Mouse (Mus musculus) embryonic facial prominence, embryonic 10.5 days (tissue): ENCODE results near the gene Plcd3. TPM values are rescaled to one million over a fixed set of nuclear protein-coding genes. Genes with fewer than 3 reads are reported as not detected.

Source experiments
- DNase-seq: peaks from one replicate; pipeline ENCODE4 v3.0.0-alpha.2; 2017; ENCODE audit warnings: low spot score
- H3K27ac ChIP-seq: fragments of 300-500 bp; sonication (generic); replicated peaks from 2 replicates; pipeline ENCODE4 v1.5.1; 2016; ENCODE audit warnings: mild to moderate bottlenecking
- H3K27me3 ChIP-seq: fragments of 300-500 bp; sonication (generic); replicated peaks from 2 replicates; pipeline ENCODE4 v1.6.1; 2016; ENCODE audit warnings: low read depth, mild to moderate bottlenecking; ENCODE audit not compliant: poor library complexity, severe bottlenecking
- H3K36me3 ChIP-seq: fragments of 300-500 bp; sonication (generic); replicated peaks from 2 replicates; pipeline ENCODE4 v1.6.1; 2016; ENCODE audit warnings: mild to moderate bottlenecking, moderate library complexity
- H3K4me1 ChIP-seq: fragments of 300-500 bp; sonication (generic); 2 replicates; pipeline ENCODE4 v1.6.1; 2016
- H3K4me3 ChIP-seq: fragments of 300-500 bp; sonication (generic); 2 replicates; pipeline ENCODE4 v1.5.1; 2016; ENCODE audit warnings: mild to moderate bottlenecking, moderate library complexity
- H3K9me3 ChIP-seq: fragments of 300-500 bp; sonication (generic); 2 replicates; pipeline ENCODE4 v1.6.1; 2016; ENCODE audit warnings: mild to moderate bottlenecking
- WGBS: fragments of 180-500 bp; shearing (Covaris S2); methylation state at CpG from one replicate; pipeline ENCODE4 v1.1.7; 2016; 5-methylcytosine and 5-hydroxymethylcytosine counted together
- polyA plus RNA-seq: library from polyadenylated mRNA; unstranded; fragments of >200 nt; fragmentation: Nextera tagmentation; extraction: Ambion mirVana; gene quantifications from 2 replicates; pipeline ENCODE4 v1.2.1, GENCODE M21; 2016

Plcd3 gene
- 1.7 and 2.6 TPM in 2 replicates for polyA plus RNA-seq

DNA sequence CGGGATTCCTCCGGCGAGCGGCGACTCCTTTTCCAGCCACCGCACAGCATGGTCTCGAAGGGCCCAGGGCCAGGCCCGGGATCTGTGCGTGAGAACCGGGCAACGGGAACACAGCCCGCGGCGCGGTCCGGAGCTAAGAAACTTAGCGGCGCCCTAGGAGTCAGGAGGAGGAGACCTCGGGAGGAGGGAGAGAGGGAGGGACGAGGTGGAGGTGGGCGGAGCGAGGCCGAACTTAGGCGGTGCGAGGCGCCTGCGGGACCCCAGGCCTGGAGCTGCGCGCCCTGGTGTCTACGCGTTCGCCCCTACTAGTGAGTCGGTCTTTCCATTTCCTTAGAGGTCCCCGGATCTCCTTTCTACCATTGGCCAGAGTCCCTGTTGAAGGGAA, at the start of gene Plcd3, which contains the start of gene Acbd4:
Gene Plcd3, minus strand, starts transcription at position 178 of the 385 bp plus-strand sequence.
Gene Acbd4, plus strand, starts transcription at position 202 of the 385 bp plus-strand sequence.
- DNase-seq, result peak; percentile 82
- WGBS, result under 1% methylated on average over 34 of the region's 34 CpGs

DNA sequence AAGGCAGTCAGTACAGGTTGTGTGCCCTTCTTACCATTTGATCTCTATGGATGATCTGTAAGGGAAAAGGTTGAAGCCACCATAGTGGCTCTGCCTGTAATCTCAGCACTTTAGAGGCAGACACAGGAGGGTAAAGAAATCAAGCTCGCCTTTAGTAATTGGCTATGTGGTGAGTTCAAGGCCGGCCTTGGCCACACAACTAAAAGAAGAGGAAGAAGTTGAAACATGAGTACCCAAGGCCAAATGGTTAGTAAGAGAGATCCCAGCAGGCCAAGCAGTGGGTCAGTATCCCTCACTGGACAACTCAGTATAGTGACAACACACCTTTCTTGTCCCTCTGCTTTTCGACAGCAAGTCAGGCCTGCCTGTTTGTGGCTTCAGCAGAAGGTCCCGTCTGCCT, 48.3 kb upstream of the Plcd3 start:
- Histone ChIP-seq H3K27me3 (no peaks in the 10 kb centered on the region), H3K36me3 (no peaks in the 10 kb centered on the region), H3K4me1 (peaks cover 7% of the 10 kb centered on the region), H3K4me3 (no peak overlapping the region), H3K27ac (no peak overlapping the region), H3K9me3 (no peaks in the 10 kb centered on the region)
- WGBS, result 93% methylated on average over 4 of the region's 4 CpGs
- DNase-seq, result no peak

More for the DNA sequence above, at the start of gene Plcd3, which contains the start of gene Acbd4:
- peak within 1 kb of the TSS; percentile 67 for H3K4me3 ChIP-seq
- peaks cover 90% of the 10 kb centered on the region for H3K27me3 ChIP-seq
- no peaks in the 10 kb centered on the region for H3K36me3 ChIP-seq
- H3K27ac ChIP-seq, result peak within 1 kb of the TSS; percentile 69
- H3K4me1 ChIP-seq, result peaks cover 77% of the 10 kb centered on the region
- no peaks in the 10 kb centered on the region for H3K9me3 ChIP-seq

DNA sequence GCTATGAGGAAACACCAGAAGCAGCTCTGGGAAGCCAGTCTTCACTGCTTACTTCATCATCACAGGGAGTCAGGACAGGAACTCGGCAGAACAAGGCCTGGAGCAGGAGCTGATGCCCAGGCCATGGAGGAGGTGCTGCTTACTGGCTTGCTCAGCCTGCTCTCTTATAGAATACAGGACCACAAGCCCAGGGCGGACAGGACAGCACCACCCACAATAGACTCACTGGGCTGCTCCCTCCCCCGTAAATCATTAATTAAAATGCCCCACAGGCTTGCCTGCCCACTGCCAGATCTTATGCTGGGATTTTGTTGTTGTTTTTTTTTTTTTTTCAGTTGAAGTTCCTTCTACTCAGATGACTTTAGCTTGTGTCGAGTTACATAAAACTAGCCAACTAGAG, 46.3 kb upstream of the Plcd3 start:
- no peak overlapping the region for H3K4me3 ChIP-seq
- no peak overlapping the region; the same call in 1 of the 2 replicates for H3K27ac ChIP-seq
- peaks cover 21% of the 10 kb centered on the region for H3K4me1 ChIP-seq
- no peaks in the 10 kb centered on the region for H3K9me3 ChIP-seq
- H3K36me3 ChIP-seq, result no peaks in the 10 kb centered on the region
- no peak for DNase-seq
- WGBS, result 64% methylated on average over 4 of the region's 4 CpGs
- no peaks in the 10 kb centered on the region for H3K27me3 ChIP-seq

DNA sequence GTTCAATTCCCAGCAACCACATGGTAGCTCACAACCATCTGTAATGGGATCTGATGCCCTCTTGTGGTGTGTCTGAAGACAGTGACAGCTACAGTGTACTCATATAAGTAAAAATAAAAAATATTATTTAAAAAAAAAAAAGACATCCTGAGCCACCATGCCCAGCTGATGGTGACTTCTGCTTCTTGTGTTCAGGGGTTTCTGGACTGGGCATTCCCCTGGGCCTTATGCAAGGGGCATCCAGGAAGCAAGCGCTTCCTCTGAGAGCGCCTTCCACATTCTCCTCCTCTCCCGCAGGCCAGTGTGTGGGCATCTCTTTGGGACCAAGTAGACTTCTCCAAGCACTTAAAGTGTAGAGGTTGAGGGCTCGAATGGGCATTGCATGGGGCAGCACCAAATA, 44.9 kb upstream of the Plcd3 start:
- H3K4me1 ChIP-seq, result peaks cover 35% of the 10 kb centered on the region
- H3K9me3 ChIP-seq, result no peaks in the 10 kb centered on the region
- H3K36me3 ChIP-seq, result no peaks in the 10 kb centered on the region
- H3K27me3 ChIP-seq, result no peaks in the 10 kb centered on the region
- H3K4me3 ChIP-seq, result no peak overlapping the region
- 91% methylated on average over 4 of the region's 4 CpGs for WGBS
- no peak for DNase-seq
- H3K27ac ChIP-seq, result no peak overlapping the region

DNA sequence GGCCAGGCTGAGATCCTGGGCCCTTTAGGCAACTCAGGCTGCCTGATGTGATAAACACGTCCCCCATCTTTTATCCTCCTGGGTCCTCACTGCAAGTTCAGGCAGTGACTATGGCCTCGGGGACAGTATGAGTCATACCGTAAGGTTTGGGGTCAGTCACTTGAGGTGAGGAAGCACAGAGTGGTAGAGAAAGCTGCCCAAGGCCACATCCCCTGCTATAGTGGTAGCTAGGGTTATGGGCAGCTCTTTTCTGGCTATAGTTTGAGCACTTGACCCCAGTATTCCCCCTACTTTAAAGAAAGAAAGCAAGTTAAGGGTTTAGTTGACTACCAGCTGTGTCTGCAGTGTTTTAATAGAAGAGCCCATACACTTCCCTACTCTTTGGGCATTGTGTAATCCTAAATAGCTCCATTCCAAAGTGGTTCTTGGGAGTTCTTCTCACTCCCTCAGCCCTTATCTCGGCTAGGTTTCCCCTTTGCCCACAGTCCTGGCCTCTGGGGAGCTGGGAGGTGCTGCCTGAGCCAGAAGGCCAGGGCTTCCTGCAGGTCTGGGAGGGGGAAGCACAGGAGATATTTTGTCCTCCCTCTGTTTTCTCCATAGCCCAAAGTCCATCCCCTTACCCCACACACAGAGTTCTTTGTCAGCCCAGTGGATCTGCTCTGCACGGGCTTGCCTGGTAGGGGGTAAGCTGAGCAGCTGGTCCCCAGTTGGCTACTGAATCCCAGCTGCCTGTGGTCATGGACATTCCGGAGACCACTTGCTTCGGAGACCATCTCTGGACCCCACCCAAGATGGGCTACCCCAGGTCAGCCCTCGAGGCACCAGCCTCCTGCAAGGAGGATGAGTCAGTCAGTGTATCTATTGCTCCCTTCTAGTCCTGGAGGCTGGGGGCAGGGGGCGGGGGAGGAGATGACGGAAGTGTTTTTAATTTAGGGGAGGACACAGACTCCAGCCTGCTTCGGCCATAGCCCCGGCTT, 43.1 kb upstream of the Plcd3 start:
- peak; percentile 21 for DNase-seq
- H3K36me3 ChIP-seq, result peaks cover 7% of the 10 kb centered on the region
- peaks cover 47% of the 10 kb centered on the region for H3K4me1 ChIP-seq
- 26% methylated on average over 12 of the region's 12 CpGs for WGBS
- 0 out of 2 replicates have a peak overlapping the region, but pooled peaks have one; percentile 2 for H3K4me3 ChIP-seq
- peak overlapping the region; percentile 44; the same call in 1 of the 2 replicates for H3K27ac ChIP-seq
- no peaks in the 10 kb centered on the region for H3K27me3 ChIP-seq
- no peaks in the 10 kb centered on the region for H3K9me3 ChIP-seq

DNA sequence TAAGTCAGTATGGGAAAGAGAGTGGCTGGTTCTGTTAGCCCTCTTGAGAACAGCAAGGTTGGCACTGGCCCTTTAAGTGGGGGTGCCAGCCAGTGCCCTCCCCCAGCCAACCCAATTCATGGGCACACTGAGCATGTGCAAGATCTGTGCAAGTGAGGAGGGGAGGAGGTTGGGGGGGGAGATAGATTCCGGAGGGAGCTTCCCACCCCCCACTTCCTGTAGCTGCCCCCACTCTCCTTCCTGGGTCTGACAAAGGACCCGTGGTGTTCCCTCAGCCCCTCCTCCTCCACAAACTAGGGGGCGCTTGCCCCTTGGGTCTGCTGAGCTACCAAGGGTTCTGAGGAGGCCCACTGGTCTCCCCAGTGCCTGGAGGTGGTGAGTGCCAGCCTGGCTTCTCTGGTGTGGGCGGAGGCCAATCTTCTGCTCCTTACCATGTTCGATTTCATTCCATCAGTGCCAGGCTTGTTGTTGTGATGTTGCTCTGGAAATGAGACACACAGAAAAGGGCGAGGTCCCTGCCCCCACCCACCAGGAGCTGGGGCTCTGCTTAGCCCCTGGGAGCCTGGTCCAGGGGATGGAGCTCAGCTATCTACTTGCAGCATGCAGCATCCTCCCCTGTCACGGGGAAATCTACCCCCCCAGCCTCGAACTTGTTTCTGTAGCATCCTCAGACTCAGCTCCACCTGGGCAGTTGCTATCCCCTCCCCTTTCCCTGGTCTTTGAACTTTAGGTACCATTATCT, 41.2 kb upstream of the Plcd3 start:
- H3K27ac ChIP-seq, result peak overlapping the region; percentile 82

DNA sequence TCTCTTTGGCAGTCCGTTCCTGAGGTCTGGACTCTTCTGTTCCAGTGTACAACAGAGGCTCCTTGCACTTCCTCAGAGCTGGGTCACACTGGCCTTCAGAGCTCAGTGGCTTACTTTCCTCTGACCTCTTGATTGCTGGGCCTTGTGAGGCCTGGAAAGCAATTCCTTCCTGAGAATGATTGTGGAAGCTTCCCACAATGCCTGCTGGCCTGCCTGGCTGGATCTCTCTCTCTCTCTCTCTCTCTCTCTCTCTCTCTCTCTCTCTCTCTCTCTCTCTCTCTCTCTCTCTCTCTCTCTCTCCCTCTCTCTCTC, 40.4 kb upstream of the Plcd3 start:
- peak overlapping the region; percentile 82 for H3K27ac ChIP-seq

More for the DNA sequence above, 41.2 kb upstream of the Plcd3 start:
- Histone ChIP-seq H3K9me3 (no peaks in the 10 kb centered on the region), H3K4me3 (peak overlapping the region; percentile 21), H3K4me1 (peaks cover 47% of the 10 kb centered on the region), H3K36me3 (peaks cover 24% of the 10 kb centered on the region), H3K27me3 (no peaks in the 10 kb centered on the region)
- WGBS, result 27% methylated on average over 8 of the region's 8 CpGs
- peak; percentile 57 for DNase-seq

DNA sequence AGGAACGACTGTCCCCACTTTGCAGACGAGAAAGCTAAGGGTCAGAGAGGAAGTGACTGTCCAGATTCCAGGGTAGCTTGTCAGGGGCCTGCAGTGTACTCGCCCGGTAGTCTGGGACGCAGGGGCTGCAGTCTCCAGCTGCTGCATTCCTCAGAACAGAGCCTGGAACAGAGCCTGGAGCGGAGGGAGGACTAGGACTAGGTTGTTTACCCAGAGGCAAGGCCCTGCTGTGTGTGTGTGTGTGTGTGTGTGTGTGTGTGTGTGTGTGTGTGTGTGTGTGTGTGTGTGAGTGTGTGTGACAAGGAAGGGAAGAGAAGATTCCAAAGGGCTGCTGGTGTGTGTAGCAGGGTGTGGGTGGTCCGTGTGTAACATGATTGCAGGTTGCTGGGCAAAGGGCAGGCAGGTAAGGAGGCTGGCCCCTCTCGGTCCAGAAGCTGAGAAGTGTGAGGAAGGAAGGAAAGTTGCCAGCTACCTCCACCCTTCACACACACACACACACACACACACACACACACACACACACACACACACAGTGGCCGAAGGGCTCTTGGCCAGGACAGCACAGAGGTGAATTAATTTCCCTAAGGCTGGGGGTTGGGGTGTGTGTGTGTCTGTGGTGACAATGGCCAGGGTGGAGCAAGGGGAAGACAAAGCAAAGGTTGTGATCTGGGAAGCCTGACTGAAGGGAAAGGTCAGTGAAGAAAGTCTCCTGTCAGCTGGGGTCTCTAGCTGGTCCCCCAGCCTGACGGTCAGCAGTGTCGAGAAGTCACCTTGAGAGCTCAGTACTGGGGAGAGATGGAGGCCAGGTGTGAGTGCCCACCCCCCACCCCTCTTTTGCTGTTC, 39.9 kb upstream of the Plcd3 start:
- Histone ChIP-seq H3K27ac (peak overlapping the region; percentile 82), H3K36me3 (peaks cover 24% of the 10 kb centered on the region), H3K27me3 (no peaks in the 10 kb centered on the region), H3K4me3 (no peak overlapping the region), H3K9me3 (no peaks in the 10 kb centered on the region), H3K4me1 (peaks cover 47% of the 10 kb centered on the region)
- peak; percentile 43 for DNase-seq
- 24% methylated on average over 11 of the region's 11 CpGs for WGBS

More for the DNA sequence above, 40.4 kb upstream of the Plcd3 start:
- Histone ChIP-seq H3K9me3 (no peaks in the 10 kb centered on the region), H3K36me3 (peaks cover 24% of the 10 kb centered on the region), H3K27me3 (no peaks in the 10 kb centered on the region), H3K4me1 (peaks cover 47% of the 10 kb centered on the region), H3K4me3 (no peak overlapping the region)
- no peak for DNase-seq
- WGBS, result 20% methylated on average over 1 of the region's 1 CpGs

- peaks cover 24% of the 10 kb centered on the region for H3K36me3 ChIP-seq
- 51% methylated on average over 6 of the region's 6 CpGs for WGBS
- H3K4me1 ChIP-seq, result peaks cover 47% of the 10 kb centered on the region
- H3K4me3 ChIP-seq, result no peak overlapping the region
- no peaks in the 10 kb centered on the region for H3K27me3 ChIP-seq
- peak overlapping the region; percentile 82 for H3K27ac ChIP-seq
- DNase-seq, result no peak
- no peaks in the 10 kb centered on the region for H3K9me3 ChIP-seq
Observed at GRCm38 (mm10) chr11:103140763-103141100, 39.3 kb upstream of the Plcd3 start.

DNA sequence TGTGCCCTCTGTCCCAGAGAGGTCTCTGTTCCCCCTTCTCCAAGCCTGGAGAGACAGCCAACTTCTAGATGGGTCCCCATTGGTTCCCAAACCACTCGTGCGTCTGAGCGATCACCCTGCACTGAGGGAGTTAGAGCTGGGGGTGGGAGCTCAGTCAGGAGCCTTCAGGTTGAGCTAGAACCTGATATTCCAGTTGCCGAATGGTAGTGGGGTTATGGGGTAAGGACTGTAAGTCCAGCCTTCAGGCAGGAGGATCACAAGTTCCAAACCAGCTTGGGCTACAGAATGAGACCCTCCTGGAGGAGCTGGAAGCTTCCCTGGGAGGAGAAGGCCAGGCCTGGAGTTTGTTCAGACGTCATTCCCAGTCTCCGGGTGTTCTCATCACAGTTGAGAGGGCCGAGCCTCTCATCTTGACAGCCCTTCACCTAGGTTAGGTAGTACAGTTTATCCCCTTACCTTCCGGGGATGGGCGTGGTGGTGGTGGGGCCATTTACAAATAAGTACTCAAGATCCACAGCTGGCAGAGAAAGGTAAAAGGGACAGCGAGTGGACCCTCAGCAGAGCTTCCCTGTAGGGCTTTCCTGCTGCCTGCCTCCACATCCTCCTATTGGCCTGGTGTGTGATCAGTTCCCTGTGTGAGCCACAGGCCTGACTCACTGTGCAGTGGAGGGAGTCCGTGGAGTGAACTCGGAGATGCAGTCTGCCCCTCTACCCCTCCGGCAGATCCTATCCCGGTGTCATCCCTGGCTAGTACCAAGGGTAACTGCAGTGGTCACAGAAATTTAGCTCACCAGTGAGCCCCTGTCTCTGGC, 38.7 kb upstream of the Plcd3 start:
- Histone ChIP-seq H3K27me3 (no peaks in the 10 kb centered on the region), H3K36me3 (peaks cover 24% of the 10 kb centered on the region), H3K4me3 (no peak overlapping the region), H3K9me3 (no peaks in the 10 kb centered on the region), H3K4me1 (peaks cover 49% of the 10 kb centered on the region), H3K27ac (peak overlapping the region; percentile 82)
- WGBS, result 84% methylated on average over 14 of the region's 14 CpGs
- DNase-seq, result no peak

DNA sequence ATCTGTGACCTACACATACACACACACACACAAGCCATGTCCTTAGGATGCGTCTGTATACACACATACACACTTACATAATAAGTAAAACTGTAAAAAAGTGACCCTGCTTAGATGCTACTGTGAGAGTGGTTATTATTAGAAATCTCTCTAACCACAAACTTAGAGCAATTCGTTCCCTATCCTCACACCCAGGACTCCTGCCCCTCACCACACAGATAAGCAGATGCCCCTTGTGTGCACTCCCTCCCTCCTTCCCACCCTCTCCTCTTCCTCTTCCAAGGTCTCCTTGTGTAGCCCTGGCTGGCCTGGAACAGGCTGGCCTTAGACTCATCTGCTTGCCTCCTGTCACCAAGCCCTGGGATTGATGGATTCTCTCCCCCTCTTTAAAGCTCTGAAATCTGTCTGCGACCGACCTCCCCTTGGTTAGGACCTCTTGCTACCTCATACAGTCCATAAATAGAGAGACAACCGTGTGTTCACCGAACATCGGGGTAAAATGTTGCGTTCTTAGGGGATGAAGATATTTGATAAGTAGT, 34.6 kb upstream of the Plcd3 start:
- WGBS, result 92% methylated on average over 8 of the region's 8 CpGs
- no peak overlapping the region for H3K27ac ChIP-seq
- peaks cover 24% of the 10 kb centered on the region for H3K36me3 ChIP-seq
- no peak for DNase-seq
- no peaks in the 10 kb centered on the region for H3K9me3 ChIP-seq
- peaks cover 36% of the 10 kb centered on the region for H3K4me1 ChIP-seq
- H3K4me3 ChIP-seq, result no peak overlapping the region
- no peaks in the 10 kb centered on the region for H3K27me3 ChIP-seq
